8 mouse cellular contexts compared by ENCODE assay signal in the genomic region with DNA sequence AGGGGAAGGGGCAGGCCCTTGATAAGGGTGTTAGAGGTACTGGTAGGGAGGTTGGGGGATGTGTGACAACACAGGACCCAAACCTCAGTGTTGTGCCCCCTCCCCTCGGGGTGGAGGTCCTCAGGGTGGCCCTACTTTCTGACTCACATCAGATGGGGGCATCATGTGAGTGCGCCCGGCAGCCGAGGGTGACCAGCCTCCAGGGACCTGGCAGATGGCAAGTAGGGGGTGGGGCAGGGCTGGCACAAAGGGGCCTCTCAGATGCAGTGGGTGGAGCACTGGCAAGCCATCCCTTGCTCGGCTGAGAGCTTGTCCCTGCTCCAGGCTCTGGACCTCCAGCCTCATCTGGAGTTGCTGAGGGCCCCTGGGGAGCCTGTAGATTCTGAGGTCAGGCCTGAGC. TPM values are rescaled to one million over a fixed set of nuclear protein-coding genes. Genes with fewer than 3 reads are reported as not detected.
DNase-seq lines count a peak whose midpoint lies in the region; ATAC-seq and TF ChIP-seq lines count a peak whose summit lies in the region.

No protein-coding gene starts in this region.

- H3K27me3 ChIP-seq in heart, adult 2 months (ENCODE audit: control insufficient read depth, insufficient read depth, low read length) = no peaks in the 10 kb centered on the region
- no peaks in the 10 kb centered on the region for H3K27me3 ChIP-seq in midbrain, postnatal 0 days (ENCODE audit: insufficient read depth, low read length)

- WGBS in heart, adult 2 months = 36% methylated on average over 5 of the region's 5 CpGs
- 36% methylated on average over 5 of the region's 5 CpGs for WGBS in midbrain, postnatal 0 days

- no peak for TF ChIP-seq POLR2A in heart, adult 2 months (IDR thresholded peaks at IDR 0.05; ENCODE audit: insufficient read depth, low read depth, low read length)

- H3K9ac ChIP-seq in heart, adult 2 months (ENCODE audit: low read depth, low read length) = peak overlapping the region; percentile 69
- H3K9ac ChIP-seq in midbrain, postnatal 0 days (replicated peaks; ENCODE audit: low read length, poor library complexity, severe bottlenecking) = no peak overlapping the region

- peak overlapping the region; percentile 12 for H3K4me2 ChIP-seq in midbrain, postnatal 0 days (ENCODE audit: low read depth, low read length, poor library complexity, severe bottlenecking)

- peak in 1 of 2 experiments; percentile 42 for DNase-seq in heart, adult 2 months
- DNase-seq in heart, postnatal 25 days (ENCODE audit: low spot score) = no peak
- peak; percentile 45 to 55 for DNase-seq in B cell, adult 2 months
- peak; percentile 54 to 70 for DNase-seq in layer of hippocampus, adult 2 months (ENCODE audit: low spot score in 2 of 2)
- peak; percentile 75 for DNase-seq in midbrain, postnatal 0 days (ENCODE audit: low spot score)
- no peak for DNase-seq in adrenal gland, adult 8-10 months
- no peak for DNase-seq in gastrocnemius, postnatal 4 days (ENCODE audit: low spot score in 2 of 2)

- H3K36me3 ChIP-seq in heart, adult 2 months (ENCODE audit: control insufficient read depth, insufficient read depth, low read length) = no peaks in the 10 kb centered on the region
- no peaks in the 10 kb centered on the region for H3K36me3 ChIP-seq in midbrain, postnatal 0 days (ENCODE audit: insufficient read depth, low read length)

- no peaks in the 10 kb centered on the region for H3K9me3 ChIP-seq in midbrain, postnatal 0 days (ENCODE audit: low read length)

- no peaks in the 10 kb centered on the region for H3K79me2 ChIP-seq in heart, adult 2 months (replicated peaks; ENCODE audit: control insufficient read depth, insufficient read depth, low read length)

- no peak for TF ChIP-seq EP300 in heart, adult 2 months (IDR thresholded peaks at IDR 0.05; ENCODE audit: insufficient read depth, low read depth, low read length)

- intact Hi-C loops in heart, adult 2 months (cut with DNase I) = no loop called here
- intact Hi-C loops in heart, postnatal 25 days (cut with DNase I) = no loop called here

- H3K4me1 ChIP-seq in heart, adult 2 months (ENCODE audit: control insufficient read depth, insufficient read depth, low read length) = peaks cover 20% of the 10 kb centered on the region
- H3K4me1 ChIP-seq in midbrain, postnatal 0 days (ENCODE audit: insufficient read depth, low read length) = peaks cover 36% of the 10 kb centered on the region

- TF ChIP-seq CTCF in heart, adult 2 months (IDR thresholded peaks at IDR 0.05) = no peak
- no peak for TF ChIP-seq CTCF in layer of hippocampus, adult 2 months (conservative IDR thresholded peaks at IDR 0.05)
- TF ChIP-seq CTCF in midbrain, postnatal 0 days (IDR thresholded peaks at IDR 0.05) = no peak

- peak overlapping the region; percentile 57 for H3K4me3 ChIP-seq in heart, adult 2 months
- H3K4me3 ChIP-seq in layer of hippocampus, adult 2 months = peak overlapping the region; percentile 49
- no peak overlapping the region for H3K4me3 ChIP-seq in midbrain, postnatal 0 days (ENCODE audit: low read depth, low read length)

- peak; percentile 48 for ATAC-seq in erythroid progenitor cell, adult 5-6 weeks (replicated peaks; ENCODE audit: low FRiP score, poor library complexity, severe bottlenecking)
- peak; percentile 35; the same call in 1 of the 2 replicates for ATAC-seq in midbrain, postnatal 0 days (ENCODE audit: low FRiP score)

- peak overlapping the region; percentile 93 for H3K27ac ChIP-seq in heart, adult 2 months
- H3K27ac ChIP-seq in layer of hippocampus, adult 2 months = peak overlapping the region; percentile 84
- H3K27ac ChIP-seq in midbrain, postnatal 0 days (ENCODE audit: low read depth, low read length) = peak overlapping the region; percentile 57; the same call in 1 of the 2 replicates

RNA-seq across cellular contexts. Expression of a gene that starts 12.1 kb away (rescaled TPM):
- 10 to 100 TPM; 52.1 to 67.8 TPM for total RNA-seq in heart, adult 2 months (2021)
- 96.1 and 107 TPM in 2 replicates for polyA plus RNA-seq in heart, adult 2 months (2012; rRNA removed)
- total RNA-seq in heart, postnatal 25 days (2021) = 10 to 100 TPM; 38.6 to 48.7 TPM
- 29.3 and 55.9 TPM in 2 replicates for total RNA-seq in erythroid progenitor cell, adult 5-6 weeks (2015; ENCODE audit: low replicate concordance)
- 12.4 and 14.4 TPM in 2 replicates for total RNA-seq in erythroid progenitor cell, adult 5-6 weeks (2017; ENCODE audit: low replicate concordance)
- total RNA-seq in layer of hippocampus, adult 2 months (2021) = 10 to 100 TPM; 89.7 to 90.5 TPM
- total RNA-seq in midbrain, postnatal 0 days (2014; rRNA removed) = 218 and 247 TPM in 2 replicates
- polyA plus RNA-seq in midbrain, postnatal 0 days (2015; fragmentation: Nextera tagmentation; extraction: Ambion mirVana) = 114 and 125 TPM in 2 replicates
- total RNA-seq in adrenal gland, adult 8-10 months (2022) = 10 to 100 TPM; 14.6 to 60.9 (median 38.3) TPM
- total RNA-seq in gastrocnemius, postnatal 4 days (2021) = 10 to 100 TPM in 1 of 2 experiments, 1 to 10 TPM in 1; 9.6 to 10.0 TPM

RNA-seq across cellular contexts. Expression of a gene that starts 30.8 kb away (rescaled TPM):
- 1 to 10 TPM; 1.3 to 2.5 TPM for total RNA-seq in heart, adult 2 months (2021)
- polyA plus RNA-seq in heart, adult 2 months (2012; rRNA removed) = 4.3 and 4.9 TPM in 2 replicates
- 1 to 10 TPM in 1 of 2 experiments, under 1 TPM in 1; 0.70 to 1.3 TPM for total RNA-seq in heart, postnatal 25 days (2021)
- total RNA-seq in erythroid progenitor cell, adult 5-6 weeks (2015; ENCODE audit: low replicate concordance) = 10.1 and 12.2 TPM in 2 replicates
- total RNA-seq in erythroid progenitor cell, adult 5-6 weeks (2017; ENCODE audit: low replicate concordance) = 3.5 and 10.3 TPM in 2 replicates
- total RNA-seq in layer of hippocampus, adult 2 months (2021) = under 1 TPM; 0.18 to 0.34 TPM
- total RNA-seq in midbrain, postnatal 0 days (2014; rRNA removed) = 1.5 and 1.7 TPM in 2 replicates
- 0.59 and 0.88 TPM in 2 replicates for polyA plus RNA-seq in midbrain, postnatal 0 days (2015; fragmentation: Nextera tagmentation; extraction: Ambion mirVana)
- 1 to 10 TPM; 2.2 to 4.1 (median 3.1) TPM for total RNA-seq in adrenal gland, adult 8-10 months (2022)
- total RNA-seq in gastrocnemius, postnatal 4 days (2021) = 1 to 10 TPM in 1 of 2 experiments, under 1 TPM in 1; 0.96 to 1.4 TPM

Comparison
In these comparisons a context has a peak if more than half of its experiments do, and no peak if none do; other contexts are left out.
1. DNase-seq: peak in B cell, adult 2 months (2 of 2), layer of hippocampus, adult 2 months (2 of 2) and midbrain, postnatal 0 days (single experiment); none in heart, postnatal 25 days (single experiment), adrenal gland, adult 8-10 months (single experiment) and gastrocnemius, postnatal 4 days (0 of 2).
2. Peak in every context shown above with its lines, with median percentiles within 50 percentile points of each other: H3K27ac ChIP-seq.